Mouse (Mus musculus) heart, postnatal 14 days (tissue): ENCODE measurements around the gene Phactr2. TPM values are rescaled to one million over a fixed set of nuclear protein-coding genes. Genes with fewer than 3 reads are reported as not detected.
"Not testable (repeated sequence)": the region's sequence is repeated elsewhere in the genome, so short reads cannot be mapped to it uniquely, and the experiment has no call there.

Experiments
- DNase-seq, 2 experiments: peaks; one replicate each; pipeline ENCODE4 v3.0.0; 2021 to 2022
- intact Hi-C: fragments of 180-260 bp; cut with DNase I; formaldehyde crosslinking; loops from one replicate; pipeline ENCODE4 v1.15.1; 2025
- long read RNA-seq, 2 experiments: library from polyadenylated mRNA; stranded (forward); transcript quantifications; one replicate each; pipeline ENCODE4 v2.0.0; 2021
- total RNA-seq, 2 experiments: library from RNA; stranded (reverse); gene quantifications; 2 replicates each; pipeline ENCODE4 v1.2.3; 2021

The Phactr2 gene
- total RNA-seq: 10 to 100 TPM; 48.0 to 55.1 TPM
- long read RNA-seq, experiment 1, transcript Phactr2-202 (12 exons, 2,735 nt): major isoform, 5 of 14 reads
- long read RNA-seq, experiment 1, partial matches to known transcripts: 3 of 14 reads
- long read RNA-seq, experiment 1, other reads (novel, unspliced or antisense): 6 of 14 reads
- long read RNA-seq, experiment 2, transcript Phactr2-202 (12 exons, 2,735 nt): major isoform, 5 of 13 reads
- long read RNA-seq, experiment 2, partial matches to known transcripts: 2 of 13 reads
- long read RNA-seq, experiment 2, other reads (novel, unspliced or antisense): 6 of 13 reads

DNA sequence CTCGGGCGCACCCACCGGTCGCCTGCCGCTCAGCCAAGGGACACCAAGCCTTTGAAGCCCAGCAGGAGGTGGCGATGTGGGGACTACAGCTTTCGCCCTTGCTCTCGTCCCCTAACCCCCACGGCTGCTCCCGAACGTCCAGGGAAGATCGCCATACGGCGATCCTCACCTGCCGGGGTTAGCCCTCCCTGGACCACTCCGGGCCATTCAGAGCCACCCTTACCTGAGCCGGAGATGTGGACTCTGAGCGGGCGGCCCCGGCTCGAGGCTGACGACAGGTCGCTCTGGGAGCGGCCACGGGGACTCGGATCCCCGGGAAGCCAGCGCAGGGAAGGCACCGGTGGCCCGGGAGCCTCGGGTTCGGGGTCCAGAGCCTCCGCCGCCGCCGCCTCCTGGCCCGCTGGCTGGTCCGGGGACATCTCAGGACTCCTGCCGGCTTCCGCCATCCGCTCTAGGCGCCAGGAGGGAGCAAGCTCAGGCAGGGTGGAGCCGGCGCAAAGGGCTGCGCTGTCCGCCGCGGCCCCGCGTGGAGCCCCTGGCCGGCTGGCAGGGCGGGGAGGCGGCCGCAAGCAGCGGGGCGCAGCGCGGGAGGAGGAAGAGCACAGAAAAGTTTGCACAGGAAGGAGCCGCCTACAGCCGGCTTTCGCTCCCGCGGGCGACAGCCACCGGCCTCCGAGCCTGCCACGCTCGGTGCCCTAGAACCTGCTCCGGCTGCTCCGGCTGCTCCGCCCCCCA is at the start of gene Phactr2:
TSS of gene Phactr2 (minus strand) at position 580 of the 735 bp plus-strand sequence.
- peak; percentile 60 to 61 for DNase-seq
- intact Hi-C loops: no loop called here

DNA sequence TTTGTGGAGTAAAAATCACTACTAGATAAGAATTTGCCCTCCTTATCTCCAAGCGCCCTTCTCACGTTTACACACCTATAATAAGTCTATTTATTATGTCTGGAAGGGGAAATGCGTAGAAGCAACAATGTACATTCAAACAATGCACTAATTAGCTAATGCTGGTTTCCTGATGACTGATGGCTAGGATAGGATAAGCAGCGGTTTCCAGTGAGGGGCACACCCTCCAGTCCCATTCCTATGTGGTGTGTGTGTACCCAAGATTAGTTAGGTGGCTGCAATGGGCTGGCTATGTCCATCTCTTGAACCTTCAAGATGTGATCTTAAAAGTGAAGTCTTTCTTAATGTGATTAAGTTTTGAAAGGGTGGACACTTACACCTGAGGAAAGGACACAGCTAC is 47.6 kb upstream of the Phactr2 start:
- intact Hi-C loops: no loop called here

DNA sequence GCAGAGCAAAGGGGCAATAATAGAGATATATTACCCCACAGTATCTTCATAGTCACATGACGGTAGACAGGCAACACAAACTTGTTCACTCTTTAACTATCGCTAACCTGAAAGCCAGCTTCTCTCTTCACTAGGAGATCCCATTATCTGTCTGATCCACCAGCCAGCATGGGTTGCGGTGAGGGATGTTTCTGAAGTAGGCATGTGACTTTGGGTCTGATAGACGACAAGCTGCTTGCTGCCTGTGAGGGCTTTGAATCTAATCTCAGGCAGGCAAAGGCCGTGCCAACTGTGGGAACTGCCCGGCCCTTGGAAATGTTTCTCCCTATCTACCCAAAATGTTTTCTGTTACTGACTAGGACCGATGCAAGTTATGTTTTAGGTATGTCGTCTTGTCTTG is 28.2 kb upstream of the Phactr2 start:
- intact Hi-C loops: no loop called here
- peak in 1 of 2 experiments; percentile 20 for DNase-seq

More for the DNA sequence above, 47.6 kb upstream of the Phactr2 start:
- DNase-seq: no peak

DNA sequence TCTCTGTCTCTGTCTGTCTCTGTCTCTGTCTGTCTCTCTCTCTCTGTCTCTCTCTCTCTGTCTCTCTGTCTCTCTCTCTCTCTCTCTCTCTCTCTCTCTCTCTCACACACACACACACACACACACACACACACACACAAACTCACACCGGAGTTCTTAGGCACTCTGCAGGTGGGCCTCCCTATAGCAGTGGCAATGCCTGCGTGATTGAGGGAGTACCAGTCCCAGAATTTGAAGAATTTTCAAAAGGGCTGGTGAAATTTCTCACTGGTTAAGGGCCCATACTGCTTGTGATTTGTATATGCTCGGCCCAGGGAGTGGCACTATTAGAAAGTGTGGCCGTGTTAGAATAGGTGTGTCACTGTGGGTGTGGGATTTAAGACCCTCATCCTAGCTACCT is 27.3 kb upstream of the Phactr2 start:
- not testable (repeated sequence) for DNase-seq

DNA sequence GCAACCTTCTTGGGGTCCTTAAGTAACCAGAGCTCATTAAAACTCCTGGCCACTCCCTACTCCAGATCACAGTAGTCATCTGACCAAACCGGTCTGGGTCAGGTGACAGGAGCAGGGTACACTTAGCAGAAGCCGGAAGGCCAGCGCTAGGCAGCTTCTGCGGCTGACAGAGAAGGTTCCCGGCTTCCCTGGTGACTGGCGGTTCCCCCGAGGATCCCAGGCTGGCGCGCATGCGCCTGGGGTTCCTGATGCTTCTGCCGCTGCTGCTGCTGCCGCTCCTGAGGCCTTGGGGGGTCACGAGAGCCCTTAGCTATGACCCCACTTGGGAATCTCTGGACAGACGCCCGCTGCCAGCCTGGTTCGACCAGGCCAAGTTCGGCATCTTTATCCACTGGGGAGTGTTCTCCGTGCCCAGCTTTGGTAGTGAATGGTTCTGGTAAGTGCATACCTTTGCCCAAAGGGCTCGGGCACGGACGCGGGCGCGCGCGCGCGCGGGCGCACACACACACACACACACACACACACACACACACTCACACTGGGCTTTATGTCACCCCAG is 26.8 kb upstream of the Phactr2 start:
- peak; percentile 88 to 89 for DNase-seq
- intact Hi-C loops: no loop called here

More for the DNA sequence above, 27.3 kb upstream of the Phactr2 start:
- intact Hi-C loops: not testable (repeated sequence)

DNA sequence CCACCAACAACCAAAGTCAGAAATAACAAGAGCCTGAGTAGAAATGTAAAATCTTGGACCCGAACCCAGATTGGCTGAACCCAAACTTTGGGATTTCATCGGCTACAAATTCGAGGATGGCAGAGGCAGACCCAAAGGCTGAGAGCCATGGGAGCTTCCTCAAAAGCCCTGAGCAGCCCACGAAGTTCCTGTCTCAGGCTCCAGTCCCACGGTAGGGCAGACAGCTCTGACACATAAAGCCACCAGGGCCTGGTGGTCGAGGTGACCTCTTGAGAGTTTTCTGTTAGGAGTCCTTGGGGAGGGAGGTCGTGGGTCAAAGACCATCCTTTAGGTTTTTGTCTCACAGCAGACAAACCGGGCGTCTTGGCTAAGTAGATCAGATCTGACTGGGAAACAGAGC is 26.3 kb upstream of the Phactr2 start:
- intact Hi-C loops: no loop called here
- DNase-seq: no peak

DNA sequence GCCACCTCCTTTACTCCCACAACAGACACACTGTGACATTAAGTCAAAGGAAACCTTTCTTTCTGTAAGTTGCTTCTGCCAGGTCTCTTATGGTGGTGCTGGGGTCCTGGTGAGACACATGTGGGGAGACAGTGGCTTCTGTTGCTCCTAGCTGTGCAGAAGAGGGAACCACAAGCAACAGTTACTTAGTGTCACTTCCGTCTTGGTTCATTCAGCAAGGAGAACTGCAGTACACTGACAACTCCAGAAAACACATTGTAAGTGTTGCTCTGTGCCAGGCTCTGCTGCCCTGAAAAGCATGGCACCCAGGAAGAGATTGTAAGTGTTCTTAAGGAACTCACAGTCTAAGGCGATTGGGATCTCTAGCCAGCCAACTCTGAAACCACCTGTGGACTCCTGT is 25.1 kb upstream of the Phactr2 start, which contains the start of gene Fuca2:
TSS of gene Fuca2 (plus strand) at position 210 of the 400 bp plus-strand sequence.
- intact Hi-C loops: no loop called here
- no peak for DNase-seq

DNA sequence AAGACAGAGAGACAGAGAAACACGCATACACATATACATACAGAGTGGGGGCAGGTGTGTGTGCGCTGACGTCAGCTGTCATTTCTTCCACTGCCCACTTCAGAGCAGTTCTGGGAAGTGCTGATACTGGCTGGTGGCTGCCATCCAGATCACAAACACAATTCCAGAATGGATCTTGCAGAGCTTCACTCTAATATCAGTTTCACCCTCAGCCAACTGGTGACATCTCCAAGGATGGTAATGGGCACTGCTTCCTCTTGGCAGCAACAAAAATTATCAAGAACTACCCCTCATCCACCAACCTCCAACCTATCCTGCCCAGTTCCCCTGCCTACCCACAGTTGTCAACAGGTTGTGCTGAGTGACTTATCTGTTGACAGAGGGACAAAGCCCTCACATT is 22.1 kb upstream of the Phactr2 start:
- intact Hi-C loops: no loop called here
- DNase-seq: peak; percentile 34 to 47

DNA sequence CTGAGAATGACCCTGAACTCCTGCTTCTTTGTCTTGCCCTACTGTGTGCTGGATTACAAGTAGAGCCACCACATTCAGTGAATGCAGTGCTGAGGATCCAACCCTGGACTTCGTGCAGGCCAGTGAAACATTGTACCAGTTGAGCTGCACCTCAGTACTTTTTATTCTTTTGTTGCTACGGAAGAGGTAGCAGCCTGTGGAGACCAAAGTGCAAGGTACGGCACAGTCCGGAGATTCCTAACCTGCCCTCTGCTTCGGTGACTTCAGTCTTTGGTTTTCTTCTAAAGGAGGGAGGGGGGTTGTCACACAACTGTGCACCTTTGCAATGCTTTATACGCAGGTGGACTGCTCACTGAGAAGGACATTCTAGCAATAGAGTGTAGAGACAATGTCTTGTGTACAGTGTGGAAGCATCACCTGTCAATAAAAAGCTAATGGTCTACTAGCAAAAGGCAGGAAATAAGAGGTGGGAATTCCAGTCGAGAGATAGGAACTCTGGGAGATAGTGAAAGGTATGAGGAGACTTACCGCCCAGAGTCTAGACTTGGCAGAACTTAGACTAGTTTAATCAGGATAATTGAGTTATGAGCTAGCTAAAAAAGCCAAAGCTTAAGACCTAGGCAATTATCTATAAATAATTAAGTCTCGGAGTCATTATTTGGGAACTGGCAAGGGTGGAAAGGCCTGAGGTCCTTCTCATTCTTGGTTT is 19.9 kb upstream of the Phactr2 start:
- intact Hi-C loops: no loop called here
- DNase-seq: no peak

DNA sequence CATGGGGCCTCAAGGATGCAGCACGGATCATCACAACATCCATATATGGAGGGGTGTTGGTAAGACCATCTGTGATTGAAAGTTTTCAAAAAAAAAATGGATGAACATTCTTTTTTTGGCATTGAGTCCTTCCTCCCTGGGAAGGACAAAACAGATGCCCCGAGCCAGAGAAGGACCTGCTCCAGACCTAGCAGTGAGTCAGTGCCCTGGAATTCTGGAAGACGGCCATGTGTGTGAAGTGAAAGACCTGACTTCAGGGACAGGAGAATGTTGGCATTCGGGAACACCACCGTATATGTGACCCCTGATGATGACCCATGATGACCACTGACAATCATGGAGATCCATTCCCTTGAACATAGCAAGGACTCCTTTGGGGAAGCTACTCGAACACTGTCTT is 15.5 kb upstream of the Phactr2 start:
- DNase-seq: peak in 1 of 2 experiments; percentile 57
- intact Hi-C loops: no loop called here

DNA sequence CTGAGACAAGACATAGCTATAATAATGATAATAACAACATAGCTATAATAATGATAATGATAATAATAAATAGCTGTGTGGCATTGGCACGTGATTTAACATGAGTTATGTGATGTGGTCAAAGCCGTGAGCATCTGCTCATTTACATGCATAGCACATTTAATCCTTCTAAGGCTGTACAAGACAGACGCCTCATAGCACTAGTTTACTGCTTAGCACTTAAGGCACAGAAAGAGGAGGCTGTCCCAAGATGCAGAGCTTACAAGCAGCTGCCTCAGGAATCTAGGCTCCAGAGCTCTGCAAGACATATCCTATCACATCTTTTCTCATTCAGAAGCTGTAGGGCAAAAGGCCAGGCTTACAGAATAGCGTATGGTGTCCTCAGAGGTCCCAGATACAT is 11.7 kb upstream of the Phactr2 start:
- no peak for DNase-seq
- intact Hi-C loops: no loop called here

DNA sequence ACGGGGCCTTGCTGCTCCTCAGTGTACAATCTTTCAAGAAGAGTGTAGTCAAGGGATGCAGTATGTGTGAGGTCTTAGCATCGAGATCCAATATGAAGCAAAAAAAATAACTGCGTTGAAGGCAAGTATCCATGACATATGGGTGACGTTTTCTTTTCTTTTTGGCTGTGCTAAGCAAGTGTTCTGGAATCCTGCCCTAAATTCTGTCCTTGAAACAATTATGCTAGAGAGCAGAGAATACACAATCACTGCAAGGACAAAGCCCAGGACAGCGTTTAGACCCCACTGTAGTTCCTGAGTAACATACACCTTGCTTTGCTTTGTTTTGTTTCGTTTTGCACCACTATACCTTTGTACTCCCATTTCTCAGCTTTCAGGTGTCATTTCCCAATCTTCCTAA is 5.1 kb upstream of the Phactr2 start:
- intact Hi-C loops: no loop called here
- DNase-seq: no peak

DNA sequence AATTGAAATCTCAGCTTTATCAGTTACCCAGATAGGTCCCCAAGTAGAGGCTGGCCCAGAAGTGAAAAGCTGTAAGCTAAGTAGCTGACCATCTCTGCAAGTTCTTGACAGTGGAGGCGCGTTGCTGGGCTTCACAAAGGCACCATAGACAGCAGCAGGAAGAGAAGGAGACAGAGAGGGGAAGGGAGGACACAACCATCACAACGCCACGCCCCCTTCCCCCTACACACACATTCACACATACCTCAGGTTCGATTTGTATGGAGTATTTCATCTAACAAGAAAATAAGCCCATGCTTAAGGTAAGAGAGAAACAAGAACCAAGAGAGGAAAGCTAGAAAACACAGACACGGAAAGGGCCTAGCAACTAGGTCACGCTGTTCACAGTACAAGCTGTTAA is 909 bp upstream of the Phactr2 start:
- DNase-seq: no peak
- intact Hi-C loops: no loop called here

DNA sequence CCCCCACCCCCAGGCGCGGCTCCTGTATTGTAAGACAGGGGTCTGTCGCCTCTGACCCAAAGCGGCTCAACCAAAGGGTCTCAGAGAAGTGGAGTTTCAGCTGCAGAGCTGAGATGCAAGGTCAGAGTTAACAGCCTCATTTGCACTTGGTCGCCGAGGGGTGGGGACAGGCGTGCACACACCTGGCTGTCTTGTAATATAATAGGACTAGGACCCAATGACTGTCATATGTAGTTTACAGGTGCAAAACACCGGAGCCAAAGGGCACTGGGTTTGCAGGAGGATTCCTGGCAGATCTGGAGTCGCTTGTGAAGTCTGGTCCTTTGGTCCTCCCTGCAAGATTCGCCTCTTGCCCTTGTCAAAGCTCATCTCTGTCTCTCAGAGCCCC is 350 bp upstream of the Phactr2 start:
- DNase-seq: no peak
- intact Hi-C loops: no loop called here

DNA sequence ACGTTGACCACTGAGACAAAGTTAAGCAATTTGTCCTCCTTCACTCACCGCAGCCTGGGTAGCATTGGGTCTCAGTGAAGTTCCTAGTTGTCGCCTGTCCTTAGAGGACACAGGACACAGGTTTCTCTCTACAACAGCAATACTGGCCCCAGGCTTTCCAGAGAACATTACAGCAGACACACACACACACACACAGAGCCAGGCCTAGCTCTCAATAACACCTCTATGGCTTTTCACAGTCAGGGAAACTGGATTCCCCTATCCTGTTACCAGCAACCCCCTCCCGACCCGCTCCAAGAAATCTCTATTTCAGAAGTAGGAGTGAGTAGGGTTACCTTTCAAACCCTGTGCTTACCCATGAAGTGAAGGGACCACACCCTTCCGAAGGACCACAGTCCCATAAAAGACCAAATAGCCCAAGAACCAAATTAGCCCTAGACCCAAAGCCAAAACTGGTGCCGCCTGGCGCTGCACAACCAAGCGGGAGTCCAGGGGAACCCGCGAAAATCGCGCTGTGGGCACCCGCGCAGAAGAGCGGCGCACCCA is 852 bp downstream of the Phactr2 start:
- no peak for DNase-seq
- intact Hi-C loops: no loop called here

DNA sequence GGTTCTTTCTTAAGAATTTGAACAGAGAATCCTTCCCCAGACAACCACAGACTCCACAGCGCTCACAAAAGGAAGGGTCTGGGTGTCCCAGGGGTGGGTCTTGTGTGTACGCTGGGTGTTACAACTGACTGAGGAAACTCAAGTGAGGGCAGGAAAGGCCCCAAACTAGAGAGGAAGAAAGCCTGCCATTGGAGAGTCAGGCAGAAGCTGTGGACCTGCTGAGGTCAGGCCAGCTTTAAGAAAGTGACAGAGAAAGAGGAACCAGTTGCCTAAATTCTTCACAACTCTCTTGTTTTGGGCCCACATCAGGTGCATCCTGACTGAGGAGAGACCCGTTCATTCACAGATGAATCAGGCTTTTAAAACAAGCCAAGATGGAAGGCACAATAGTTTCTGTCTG is 4.0 kb downstream of the Phactr2 start:
- no peak for DNase-seq
- intact Hi-C loops: no loop called here

DNA sequence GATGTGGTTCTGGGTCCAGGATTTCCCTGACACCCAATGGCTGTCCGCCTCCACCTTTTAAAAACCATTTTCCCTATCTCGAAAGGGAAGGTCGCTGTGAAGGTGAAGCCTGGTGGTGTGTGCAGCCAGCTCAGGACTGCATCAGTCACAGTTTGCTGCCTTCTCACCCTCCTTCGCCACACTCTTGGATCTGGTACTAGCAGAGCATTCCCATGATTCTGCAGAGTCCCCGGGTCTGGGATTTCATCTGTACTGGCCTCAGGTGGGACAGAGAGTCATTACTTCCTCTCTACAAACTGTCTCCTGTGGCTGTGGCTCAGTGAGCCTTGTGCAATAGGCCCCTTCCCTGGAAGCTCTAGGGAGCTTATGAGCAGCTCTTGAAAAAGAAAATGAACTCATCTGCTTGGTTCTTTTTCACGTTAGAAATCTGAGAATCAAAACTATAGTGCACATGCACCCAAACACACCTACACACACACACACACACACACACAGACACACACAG is 6.1 kb downstream of the Phactr2 start:
- DNase-seq, intact Hi-C loops: not testable (repeated sequence)

DNA sequence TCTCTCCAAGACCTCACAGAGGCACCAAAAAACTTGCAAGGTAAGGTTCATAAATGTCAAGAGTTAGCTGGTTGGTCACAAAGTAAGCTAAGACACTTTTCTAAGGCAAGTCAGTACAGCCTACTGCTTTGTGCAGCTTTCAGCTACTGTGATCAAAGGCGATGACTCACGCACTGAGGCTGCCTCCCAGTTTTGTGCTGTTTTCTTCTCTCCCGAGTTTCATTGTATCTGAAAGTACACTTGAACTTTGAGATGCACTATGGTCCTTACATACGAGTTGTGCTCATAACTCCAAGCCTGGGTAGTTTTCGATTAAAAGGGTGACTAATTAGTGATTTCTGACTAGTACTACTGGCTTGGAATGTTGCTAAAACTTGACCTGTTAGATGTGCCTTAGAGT is 7.3 kb downstream of the Phactr2 start:
- DNase-seq: no peak
- intact Hi-C loops: no loop called here

DNA sequence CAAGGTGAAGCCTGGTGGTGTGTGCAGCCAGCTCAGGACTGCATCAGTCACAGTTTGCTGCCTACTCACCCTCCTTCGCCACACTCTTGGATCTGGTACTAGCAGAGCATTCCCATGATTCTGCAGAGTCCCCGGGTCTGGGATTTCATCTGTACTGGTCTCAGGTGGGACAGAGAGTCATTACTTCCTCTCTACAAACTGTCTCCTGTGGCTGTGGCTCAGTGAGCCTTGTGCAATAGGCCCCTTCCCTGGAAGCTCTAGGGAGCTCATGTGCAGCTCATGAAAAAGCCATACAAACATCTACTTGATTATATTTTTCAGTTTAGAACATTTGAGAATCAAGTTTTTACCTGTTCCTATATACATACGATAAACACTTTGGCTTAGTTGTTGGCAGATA is 9.9 kb downstream of the Phactr2 start:
- intact Hi-C loops, DNase-seq: not testable (repeated sequence)

DNA sequence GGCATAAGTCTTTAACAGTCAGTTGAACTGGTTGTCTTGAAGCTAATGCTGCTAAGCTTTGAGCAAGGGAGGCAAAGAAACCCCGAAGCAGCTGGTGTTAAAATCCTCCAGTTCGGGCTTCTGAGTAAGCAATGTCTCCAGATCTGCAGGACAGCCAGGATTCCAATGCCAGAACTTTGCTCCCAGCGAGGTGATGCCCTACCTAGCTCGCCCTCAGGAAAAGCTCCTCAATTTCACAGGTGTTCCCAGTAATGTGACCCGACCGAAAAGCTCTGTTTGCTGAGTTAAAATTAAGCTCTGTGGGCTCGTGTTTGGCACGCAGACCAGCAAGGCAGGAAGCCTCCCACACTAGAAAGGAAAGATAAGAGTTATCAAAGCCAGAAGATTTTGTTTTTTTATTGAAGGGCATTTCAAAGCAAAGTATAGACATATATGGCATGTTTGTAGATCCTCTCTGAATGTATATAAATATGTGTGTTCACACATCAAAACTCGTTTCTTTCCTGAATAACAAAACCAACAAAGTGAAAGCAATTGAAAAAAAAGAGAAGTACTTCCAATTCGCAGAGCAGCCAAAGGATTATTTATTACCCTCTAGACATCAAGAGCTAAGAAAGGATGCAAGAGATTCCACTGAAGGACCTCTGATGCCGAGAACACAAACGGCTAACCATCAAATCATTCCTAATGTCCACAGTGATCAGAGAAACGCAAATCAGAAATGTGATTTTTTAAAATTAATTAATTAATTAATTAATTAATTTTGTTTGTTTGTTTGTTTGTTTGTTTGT is 20.8 kb downstream of the Phactr2 start:
- intact Hi-C loops: no loop called here
- no peak for DNase-seq
